Mouse (Mus musculus) ES-Bruce4 (cell line): Measurements from ENCODE around the gene Dstyk. TPM values are rescaled to one million over a fixed set of nuclear protein-coding genes. Genes with fewer than 3 reads are reported as not detected.

ENCODE experiments used
- H3K27ac ChIP-seq: 2 replicates; pipeline ENCODE4 v1.5.1; 2012; ENCODE audit warnings: low read length, inconsistent platforms; ENCODE audit not compliant: insufficient read depth
- H3K27me3 ChIP-seq: 2 replicates; pipeline ENCODE4 v1.6.1; 2012; ENCODE audit warnings: mild to moderate bottlenecking, low read length, inconsistent platforms; ENCODE audit not compliant: control insufficient read depth, poor library complexity, insufficient read depth, severe bottlenecking
- H3K36me3 ChIP-seq: 2 replicates; pipeline ENCODE4 v1.6.1; 2012; ENCODE audit warnings: inconsistent platforms, mild to moderate bottlenecking, low read length, moderate library complexity; ENCODE audit not compliant: control insufficient read depth, poor library complexity, insufficient read depth, severe bottlenecking
- H3K4me1 ChIP-seq: one replicate; pipeline ENCODE4 v1.8.1; 2011; ENCODE audit warnings: low read length; ENCODE audit not compliant: control insufficient read depth, insufficient read depth
- H3K4me3 ChIP-seq: 2 replicates; pipeline ENCODE4 v1.5.1; 2011; ENCODE audit warnings: low read depth, mild to moderate bottlenecking, low read length
- H3K9ac ChIP-seq: 2 replicates; pipeline ENCODE4 v1.6.1; 2012; ENCODE audit warnings: low read depth, mild to moderate bottlenecking, inconsistent platforms; ENCODE audit not compliant: poor library complexity, severe bottlenecking
- H3K9me3 ChIP-seq: replicated peaks from 2 replicates; pipeline ENCODE4 v1.6.1; 2012; ENCODE audit warnings: mild to moderate bottlenecking, low read length, inconsistent platforms; ENCODE audit not compliant: control insufficient read depth, poor library complexity, insufficient read depth, severe bottlenecking
- CTCF ChIP-seq: IDR thresholded peaks from one replicate; pipeline ENCODE4 v1.8.1; 2011; ENCODE audit warnings: low read depth, low read length
- EP300 ChIP-seq: IDR thresholded peaks from 2 replicates; pipeline ENCODE4 v1.6.1; 2011; ENCODE audit warnings: low read depth, low read length; ENCODE audit not compliant: insufficient read depth
- POLR2A ChIP-seq: IDR thresholded peaks from one replicate; pipeline ENCODE4 v1.8.1; 2011; ENCODE audit warnings: low read length; ENCODE audit not compliant: insufficient read depth
- polyA plus RNA-seq: library from polyadenylated mRNA; stranded (reverse); fragments of >200 nt; gene quantifications from 2 replicates; pipeline ENCODE4 v1.2.4, GENCODE M21; 2011; ENCODE audit warnings: low read depth; ENCODE audit not compliant: missing spikeins, insufficient read depth, insufficient read length

The Dstyk gene
- polyA plus RNA-seq, 1 experiment = 19.9 TPM

DNA sequence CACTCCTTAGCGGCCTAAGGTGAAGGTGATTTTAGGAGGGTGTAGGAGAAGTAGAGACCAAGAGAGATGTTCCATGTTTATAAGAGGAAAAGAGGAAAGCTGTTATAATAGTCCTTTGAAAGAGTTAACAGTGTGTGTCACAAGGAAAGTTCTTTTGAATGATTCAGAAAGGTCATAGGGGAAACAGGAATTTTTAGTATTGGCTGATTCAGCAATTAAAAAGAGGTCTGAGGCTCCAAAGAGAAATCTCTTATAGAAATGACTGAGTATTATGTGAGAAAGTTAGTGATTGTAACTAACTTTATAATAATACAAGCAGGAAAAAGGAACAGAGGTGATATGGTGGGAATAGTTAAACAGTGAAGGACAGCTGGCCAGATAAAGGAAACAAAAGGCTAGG lies 62.1 kb downstream of the Dstyk start:
- TF ChIP-seq POLR2A (no peak), CTCF (no peak), EP300 (no peak)

GRCm38 (mm10) chr1:132481619-132482018 lies 64.3 kb downstream of the Dstyk start:
- Histone ChIP-seq H3K4me3 (no peak overlapping the region), H3K27ac (peak overlapping the region; percentile 36; the same call in 1 of the 2 replicates), H3K9ac (no peak overlapping the region), H3K27me3 (no peaks in the 10 kb centered on the region), H3K4me1 (no peaks in the 10 kb centered on the region), H3K9me3 (no peaks in the 10 kb centered on the region), H3K36me3 (peaks cover 15% of the 10 kb centered on the region)
- TF ChIP-seq EP300 (no peak), CTCF (no peak), POLR2A (no peak)

More for the DNA sequence above, 62.1 kb downstream of the Dstyk start:
- Histone ChIP-seq H3K27ac (no peak overlapping the region), H3K4me3 (no peak overlapping the region), H3K27me3 (no peaks in the 10 kb centered on the region), H3K36me3 (peaks cover 3% of the 10 kb centered on the region), H3K4me1 (no peaks in the 10 kb centered on the region), H3K9ac (no peak overlapping the region), H3K9me3 (no peaks in the 10 kb centered on the region)

- TF ChIP-seq EP300 (no peak), CTCF (no peak), POLR2A (no peak)
- H3K4me3 ChIP-seq = no peak overlapping the region
Measured at GRCm38 (mm10) chr1:132483234-132483633, 65.9 kb downstream of the Dstyk start.

DNA sequence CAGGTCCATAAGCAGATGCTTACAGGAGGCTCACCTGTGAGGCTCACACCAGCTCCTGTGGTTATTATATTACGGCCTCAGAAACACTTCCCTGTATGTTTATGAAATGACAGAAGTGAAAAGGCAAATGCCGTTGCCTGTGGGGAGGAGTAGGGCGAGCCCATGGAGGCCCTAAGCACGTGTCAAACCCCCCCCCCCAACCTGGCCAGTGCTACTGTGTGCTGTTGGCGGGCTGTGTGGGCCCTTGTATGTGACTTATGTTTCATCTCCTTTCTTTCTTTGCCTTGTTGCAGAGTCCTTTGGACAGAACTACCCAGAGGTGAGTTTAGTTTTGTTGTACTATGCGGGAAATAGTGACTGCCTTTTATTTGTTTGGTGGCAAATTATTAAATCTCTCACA lies 66.4 kb downstream of the Dstyk start:
- Histone ChIP-seq H3K4me1 (no peaks in the 10 kb centered on the region), H3K9me3 (no peaks in the 10 kb centered on the region), H3K27me3 (no peaks in the 10 kb centered on the region), H3K9ac (no peak overlapping the region), H3K4me3 (no peak overlapping the region), H3K27ac (no peak overlapping the region), H3K36me3 (peaks cover 26% of the 10 kb centered on the region)
- no peak for TF ChIP-seq CTCF
- no peak for TF ChIP-seq EP300
- no peak for TF ChIP-seq POLR2A

More at GRCm38 (mm10) chr1:132483234-132483633, 65.9 kb downstream of the Dstyk start:
- Histone ChIP-seq H3K9ac (no peak overlapping the region), H3K27ac (no peak overlapping the region), H3K4me1 (no peaks in the 10 kb centered on the region), H3K27me3 (no peaks in the 10 kb centered on the region), H3K36me3 (peaks cover 24% of the 10 kb centered on the region), H3K9me3 (no peaks in the 10 kb centered on the region)

DNA sequence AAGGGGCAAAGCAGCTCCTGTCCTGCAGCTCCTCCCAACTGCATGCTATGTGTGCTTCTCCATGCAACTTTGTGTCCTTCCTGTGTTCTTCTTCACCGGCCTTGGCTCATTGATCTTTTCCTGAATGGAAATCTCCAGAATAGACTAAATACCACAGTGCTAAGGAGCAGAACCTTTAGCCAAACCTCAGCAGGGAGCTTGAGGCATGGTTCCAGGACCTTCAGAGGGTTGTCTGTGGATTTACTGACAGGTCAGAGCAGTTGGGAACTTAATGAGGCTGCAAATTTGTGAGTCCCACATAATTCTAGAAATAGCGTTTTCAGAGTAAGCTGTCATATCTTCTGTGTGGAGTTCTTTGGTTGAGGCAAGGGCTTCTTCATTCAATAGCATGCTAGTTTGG lies 83.2 kb downstream of the Dstyk start:
- no peak for TF ChIP-seq CTCF
- TF ChIP-seq EP300 = no peak
- TF ChIP-seq POLR2A = no peak
- Histone ChIP-seq H3K27me3 (no peaks in the 10 kb centered on the region), H3K36me3 (peaks cover 73% of the 10 kb centered on the region)

DNA sequence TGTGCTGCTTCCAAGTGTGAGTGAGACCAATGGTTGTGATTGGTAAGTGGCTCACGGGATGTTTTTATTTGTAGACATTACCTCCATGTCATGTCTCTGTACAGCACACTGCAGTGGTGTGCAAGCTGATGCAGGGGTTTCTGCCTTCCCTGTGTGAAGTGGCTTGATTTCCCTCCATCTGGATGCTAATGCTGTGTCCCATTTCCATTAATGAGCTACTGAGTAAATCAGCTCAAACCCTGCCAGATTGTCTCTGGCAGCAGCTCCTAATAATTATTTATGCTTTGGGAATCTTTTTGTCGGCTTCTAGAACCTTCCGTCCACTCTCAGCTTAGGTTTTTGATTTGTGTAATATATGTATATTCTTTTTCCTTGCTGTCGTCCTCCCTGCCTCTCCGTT lies 87.8 kb downstream of the Dstyk start:
- H3K4me1 ChIP-seq = no peaks in the 10 kb centered on the region
- H3K27me3 ChIP-seq = no peaks in the 10 kb centered on the region
- H3K9ac ChIP-seq = no peak overlapping the region
- TF ChIP-seq EP300 (no peak), POLR2A (no peak), CTCF (no peak)
- H3K27ac ChIP-seq = no peak overlapping the region
- H3K36me3 ChIP-seq = peaks cover 54% of the 10 kb centered on the region
- no peaks in the 10 kb centered on the region for H3K9me3 ChIP-seq
- H3K4me3 ChIP-seq = no peak overlapping the region

More for the DNA sequence above, 83.2 kb downstream of the Dstyk start:
- H3K27ac ChIP-seq = no peak overlapping the region
- H3K9ac ChIP-seq = no peak overlapping the region
- H3K4me1 ChIP-seq = no peaks in the 10 kb centered on the region
- no peak overlapping the region for H3K4me3 ChIP-seq
- no peaks in the 10 kb centered on the region for H3K9me3 ChIP-seq
